Mouse (Mus musculus): ENCODE measurements around the gene Tbc1d5.

GRCm38 (mm10) chr17:50966147-50966546 lies 213.0 kb downstream of the Tbc1d5 start:
- TF ChIP-seq POLR2A (IDR thresholded peaks at IDR 0.05; ENCODE audit: control insufficient read depth, low read depth, low read length) (no peak), CTCF (IDR thresholded peaks at IDR 0.05; ENCODE audit: control insufficient read depth, insufficient read depth, insufficient replicate concordance, low read depth, low read length) (no peak)

All from testis, adult 2 months (tissue).